Mouse (Mus musculus) limb, embryonic 12.5 days (tissue): ENCODE data around the gene E2f1. TPM values are rescaled to one million over a fixed set of nuclear protein-coding genes. Genes with fewer than 3 reads are reported as not detected.

ENCODE experiments used
- ATAC-seq: fragments of 200-750 bp; cut with Nextera tagmentation; 2 replicates; pipeline ENCODE4 v1.8.0; 2017; ENCODE audit warnings: low read depth, moderate TSS enrichment; ENCODE audit not compliant: insufficient number of reproducible peaks, insufficient read depth, low FRiP score, low TSS enrichment
- H3K27ac ChIP-seq: fragments of 300-500 bp; sonication (generic); 2 replicates; pipeline ENCODE4 v1.5.1; 2016; ENCODE audit warnings: mild to moderate bottlenecking, moderate library complexity
- H3K27me3 ChIP-seq: fragments of 300-500 bp; sonication (generic); 2 replicates; pipeline ENCODE4 v1.6.1; 2016; ENCODE audit warnings: mild to moderate bottlenecking, moderate library complexity
- H3K36me3 ChIP-seq: fragments of 300-500 bp; sonication (generic); 2 replicates; pipeline ENCODE4 v1.6.1; 2016; ENCODE audit warnings: mild to moderate bottlenecking, moderate library complexity
- H3K4me1 ChIP-seq: fragments of 300-500 bp; sonication (generic); replicated peaks from 2 replicates; pipeline ENCODE4 v1.6.1; 2016
- H3K4me2 ChIP-seq: fragments of 300-500 bp; sonication (generic); 2 replicates; pipeline ENCODE4 v1.6.1; 2016; ENCODE audit warnings: mild to moderate bottlenecking, moderate library complexity
- H3K4me3 ChIP-seq: fragments of 300-500 bp; sonication (generic); replicated peaks from 2 replicates; pipeline ENCODE4 v1.5.1; 2016; ENCODE audit warnings: mild to moderate bottlenecking
- H3K9ac ChIP-seq: fragments of 300-500 bp; sonication (generic); replicated peaks from 2 replicates; pipeline ENCODE4 v1.6.1; 2016; ENCODE audit warnings: mild to moderate bottlenecking, moderate library complexity
- H3K9me3 ChIP-seq: fragments of 300-500 bp; sonication (generic); 2 replicates; pipeline ENCODE4 v1.6.1; 2016; ENCODE audit warnings: mild to moderate bottlenecking, moderate library complexity
- WGBS: fragments of 180-500 bp; shearing (Covaris S2); methylation state at CpG from one replicate; pipeline ENCODE4 v1.1.7; 2016; 5-methylcytosine and 5-hydroxymethylcytosine counted together
- polyA plus RNA-seq: library from polyadenylated mRNA; unstranded; fragments of >200 nt; fragmentation: Nextera tagmentation; extraction: Ambion mirVana; gene quantifications from 2 replicates; pipeline ENCODE4 v1.2.1, GENCODE M21; 2016

E2f1 gene
- polyA plus RNA-seq, 1 experiment from 2014 or later: 25.5 TPM

- no peak for ATAC-seq
- H3K4me1 ChIP-seq: no peaks in the 10 kb centered on the region
- 89% methylated on average over 12 of the region's 12 CpGs for WGBS
- H3K9ac ChIP-seq: no peak overlapping the region
- H3K27me3 ChIP-seq: no peaks in the 10 kb centered on the region
- H3K9me3 ChIP-seq: no peaks in the 10 kb centered on the region
- peaks cover 80% of the 10 kb centered on the region for H3K36me3 ChIP-seq
- H3K4me3 ChIP-seq: no peak overlapping the region
- H3K27ac ChIP-seq: no peak overlapping the region
- H3K4me2 ChIP-seq: no peak overlapping the region
Measured at GRCm38 (mm10) chr2:154534704-154535270, 34.9 kb downstream of the E2f1 start.

GRCm38 (mm10) chr2:154532888-154533287 is 36.8 kb downstream of the E2f1 start:
- H3K4me1 ChIP-seq: no peaks in the 10 kb centered on the region

GRCm38 (mm10) chr2:154526531-154526930 is 43.2 kb downstream of the E2f1 start:
- Histone ChIP-seq H3K4me1 (no peaks in the 10 kb centered on the region), H3K27ac (no peak overlapping the region), H3K9ac (no peak overlapping the region), H3K27me3 (no peaks in the 10 kb centered on the region), H3K36me3 (peaks cover 87% of the 10 kb centered on the region), H3K4me2 (no peak overlapping the region), H3K4me3 (no peak overlapping the region), H3K9me3 (no peaks in the 10 kb centered on the region)
- 85% methylated on average over 3 of the region's 3 CpGs for WGBS
- ATAC-seq: no peak

More at GRCm38 (mm10) chr2:154532888-154533287, 36.8 kb downstream of the E2f1 start:
- Histone ChIP-seq H3K4me3 (no peak overlapping the region), H3K9ac (no peak overlapping the region), H3K27me3 (no peaks in the 10 kb centered on the region), H3K36me3 (peaks cover 94% of the 10 kb centered on the region), H3K27ac (no peak overlapping the region), H3K9me3 (no peaks in the 10 kb centered on the region), H3K4me2 (no peak overlapping the region)
- no peak for ATAC-seq
- WGBS: 73% methylated on average over 3 of the region's 3 CpGs

GRCm38 (mm10) chr2:154525285-154525684 is 44.4 kb downstream of the E2f1 start:
- no peak overlapping the region for H3K4me2 ChIP-seq
- peaks cover 85% of the 10 kb centered on the region for H3K36me3 ChIP-seq
- no peak for ATAC-seq
- H3K9ac ChIP-seq: no peak overlapping the region
- WGBS: 94% methylated on average over 2 of the region's 2 CpGs
- no peaks in the 10 kb centered on the region for H3K4me1 ChIP-seq
- no peaks in the 10 kb centered on the region for H3K9me3 ChIP-seq
- H3K27ac ChIP-seq: no peak overlapping the region
- no peak overlapping the region for H3K4me3 ChIP-seq
- H3K27me3 ChIP-seq: no peaks in the 10 kb centered on the region

- ATAC-seq: no peak
Measured at GRCm38 (mm10) chr2:154522334-154522733, 47.4 kb downstream of the E2f1 start.

GRCm38 (mm10) chr2:154521449-154521848 is 48.2 kb downstream of the E2f1 start:
- Histone ChIP-seq H3K9ac (no peak overlapping the region), H3K4me3 (no peak overlapping the region), H3K9me3 (no peaks in the 10 kb centered on the region), H3K4me1 (no peaks in the 10 kb centered on the region), H3K27ac (no peak overlapping the region), H3K4me2 (no peak overlapping the region), H3K36me3 (peaks cover 77% of the 10 kb centered on the region), H3K27me3 (no peaks in the 10 kb centered on the region)
- no peak for ATAC-seq

More at GRCm38 (mm10) chr2:154522334-154522733, 47.4 kb downstream of the E2f1 start:
- Histone ChIP-seq H3K4me3 (no peak overlapping the region), H3K27me3 (no peaks in the 10 kb centered on the region), H3K36me3 (peaks cover 79% of the 10 kb centered on the region), H3K4me1 (no peaks in the 10 kb centered on the region), H3K9ac (no peak overlapping the region), H3K4me2 (no peak overlapping the region), H3K27ac (no peak overlapping the region), H3K9me3 (no peaks in the 10 kb centered on the region)
- 93% methylated on average over 5 of the region's 5 CpGs for WGBS

- Histone ChIP-seq H3K4me3 (no peak overlapping the region), H3K9ac (no peak overlapping the region), H3K4me2 (no peak overlapping the region), H3K9me3 (no peaks in the 10 kb centered on the region), H3K36me3 (peaks cover 68% of the 10 kb centered on the region), H3K4me1 (no peaks in the 10 kb centered on the region), H3K27ac (no peak overlapping the region), H3K27me3 (no peaks in the 10 kb centered on the region)
- ATAC-seq: no peak
- WGBS: 94% methylated on average over 5 of the region's 5 CpGs
Measured at GRCm38 (mm10) chr2:154517424-154517823, 52.3 kb downstream of the E2f1 start.

- no peaks in the 10 kb centered on the region for H3K4me1 ChIP-seq
- H3K36me3 ChIP-seq: peaks cover 69% of the 10 kb centered on the region
- no peak overlapping the region for H3K27ac ChIP-seq
- no peak overlapping the region for H3K4me3 ChIP-seq
- H3K27me3 ChIP-seq: no peaks in the 10 kb centered on the region
- 93% methylated on average over 3 of the region's 3 CpGs for WGBS
- no peak for ATAC-seq
- H3K4me2 ChIP-seq: no peak overlapping the region
- H3K9me3 ChIP-seq: no peaks in the 10 kb centered on the region
- H3K9ac ChIP-seq: no peak overlapping the region
Measured at GRCm38 (mm10) chr2:154516944-154517343, 52.7 kb downstream of the E2f1 start.

GRCm38 (mm10) chr2:154510141-154510540 is 59.6 kb downstream of the E2f1 start:
- H3K4me2 ChIP-seq: no peak overlapping the region
- H3K4me1 ChIP-seq: no peaks in the 10 kb centered on the region
- H3K9me3 ChIP-seq: no peaks in the 10 kb centered on the region
- H3K4me3 ChIP-seq: no peak overlapping the region
- peaks cover 79% of the 10 kb centered on the region for H3K36me3 ChIP-seq
- H3K27ac ChIP-seq: no peak overlapping the region
- 97% methylated on average over 3 of the region's 3 CpGs for WGBS
- H3K9ac ChIP-seq: no peak overlapping the region
- no peaks in the 10 kb centered on the region for H3K27me3 ChIP-seq
- ATAC-seq: no peak

Other genes with a start within 250 kb of the E2f1 start
- 19.2 and 19.4 TPM in 2 replicates for gene Cdk5rap1, start 196.9 kb downstream of the E2f1 start, polyA plus RNA-seq
- 7.5 and 8.3 TPM in 2 replicates for gene Snta1, start 161.8 kb downstream of the E2f1 start, polyA plus RNA-seq
- 50.6 and 57.8 TPM in 2 replicates for gene Cbfa2t2, start 133.4 kb downstream of the E2f1 start, polyA plus RNA-seq
- gene 1700003F12Rik, start 22.8 kb downstream of the E2f1 start, polyA plus RNA-seq: 1.1 and 1.3 TPM in 2 replicates
- 0.18 and 0.55 TPM in 2 replicates for gene Actl10, start 18.1 kb downstream of the E2f1 start, polyA plus RNA-seq
- 4.4 and 4.7 TPM in 2 replicates for gene Necab3, start 11.0 kb downstream of the E2f1 start, polyA plus RNA-seq
- gene Pxmp4, start 33.8 kb upstream of the E2f1 start, polyA plus RNA-seq: 14.8 and 16.0 TPM in 2 replicates
- gene Zfp341, start 43.4 kb upstream of the E2f1 start, polyA plus RNA-seq: 1.3 and 1.5 TPM in 2 replicates
- gene 4930519P11Rik, start 43.5 kb upstream of the E2f1 start, polyA plus RNA-seq: not detected in 2 replicates
- gene Chmp4b, start 81.8 kb upstream of the E2f1 start, polyA plus RNA-seq: 24.8 and 25.4 TPM in 2 replicates
- gene Gm14214, start 200.1 kb upstream of the E2f1 start, polyA plus RNA-seq: not detected in 2 replicates
- gene Raly, start 221.2 kb upstream of the E2f1 start, polyA plus RNA-seq: 50.1 and 61.3 TPM in 2 replicates
- 10.3 and 10.9 TPM in 2 replicates for gene a, start 221.5 kb upstream of the E2f1 start, polyA plus RNA-seq